Mouse (Mus musculus): ENCODE measurements around the gene Cmtr1. TPM values are rescaled to one million over a fixed set of nuclear protein-coding genes. Genes with fewer than 3 reads are reported as not detected.

The Cmtr1 gene
- polyA plus RNA-seq, 1 experiment from 2014 or later, result 136 TPM

DNA sequence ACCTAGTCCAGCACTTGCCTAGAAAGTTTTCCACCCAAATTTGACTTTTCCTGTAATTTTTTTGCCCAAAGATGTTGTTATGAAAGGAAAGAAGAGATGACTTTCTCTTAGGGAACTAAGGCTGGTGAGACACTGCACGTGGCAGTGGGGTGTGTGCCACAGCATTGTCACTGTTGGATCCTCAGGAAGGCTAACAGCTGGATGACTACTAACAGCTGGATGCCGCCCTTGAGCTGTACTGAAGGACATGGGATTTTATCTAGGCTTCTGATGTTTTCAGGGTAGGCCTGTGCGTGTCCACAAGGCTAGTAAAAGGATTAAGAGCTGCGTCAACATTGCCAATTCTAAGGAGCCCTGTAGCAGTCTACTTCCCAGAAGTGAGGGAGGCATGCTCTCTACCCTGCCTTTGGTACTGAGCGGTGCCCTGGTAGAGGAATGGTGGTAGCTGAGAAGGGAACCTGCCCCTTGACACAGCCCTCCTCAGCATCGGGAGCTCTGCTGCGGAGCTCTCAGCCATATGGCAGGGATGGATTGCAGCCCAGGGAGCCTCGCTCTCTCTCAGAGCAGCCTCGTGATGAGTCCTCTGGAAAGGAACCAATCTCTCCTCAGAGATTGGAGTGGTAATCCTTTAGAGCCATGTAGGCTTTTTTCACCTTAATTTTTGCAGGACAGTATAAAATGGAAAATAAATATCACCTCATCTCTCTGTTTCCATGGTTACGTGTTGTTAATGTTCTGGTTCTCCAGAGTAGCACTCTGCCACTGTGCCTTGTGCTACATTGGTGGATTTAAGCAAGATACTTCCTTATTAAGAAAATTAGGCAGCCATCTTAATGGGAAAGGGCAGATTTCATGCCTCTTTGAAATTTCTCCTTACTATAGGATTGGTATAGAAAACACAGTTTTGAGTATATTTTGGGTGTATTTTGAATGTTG, 7.9 kb downstream of the Cmtr1 start:
- no peak for DNase-seq (ENCODE audit: low spot score)

DNA sequence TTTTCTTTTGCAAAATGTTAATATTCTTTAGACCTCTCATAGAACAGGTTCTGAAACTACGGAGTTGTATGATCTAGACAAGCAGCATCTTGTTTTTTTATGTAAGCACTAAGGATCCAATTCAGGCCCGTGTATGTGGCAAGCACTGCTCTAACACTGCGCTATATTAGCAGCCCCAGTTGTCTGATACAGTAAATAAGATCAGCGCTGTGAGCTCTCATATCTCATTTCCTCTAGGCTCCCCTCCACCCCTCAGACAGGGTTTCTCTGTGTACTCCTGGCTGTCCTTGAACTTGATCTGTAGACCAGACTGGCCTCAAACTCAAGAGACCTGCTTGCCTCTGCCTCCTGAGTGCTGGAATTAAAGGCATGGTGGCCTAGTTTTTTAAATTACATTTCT, 8.6 kb downstream of the Cmtr1 start:
- DNase-seq (ENCODE audit: low spot score), result no peak

DNA sequence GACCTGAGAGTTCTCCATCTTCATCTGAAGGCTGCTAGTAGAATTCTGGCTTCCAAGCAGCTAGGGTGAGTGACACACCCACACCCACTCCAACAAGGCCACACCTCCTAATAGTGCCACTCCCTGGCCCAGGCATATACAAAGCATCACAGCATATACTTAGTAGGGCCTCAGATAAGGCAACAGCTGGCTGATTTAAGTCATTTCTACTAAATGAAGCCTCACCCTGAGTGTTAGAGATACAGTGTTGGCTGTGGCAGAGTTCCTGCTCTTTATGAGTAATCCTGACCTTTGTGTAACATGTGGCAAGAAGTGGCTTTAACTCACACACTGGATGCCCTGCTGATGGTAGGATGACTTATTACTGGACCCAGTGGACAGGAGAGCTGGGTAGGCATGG, 9.5 kb downstream of the Cmtr1 start:
- DNase-seq (ENCODE audit: low spot score), result no peak

DNA sequence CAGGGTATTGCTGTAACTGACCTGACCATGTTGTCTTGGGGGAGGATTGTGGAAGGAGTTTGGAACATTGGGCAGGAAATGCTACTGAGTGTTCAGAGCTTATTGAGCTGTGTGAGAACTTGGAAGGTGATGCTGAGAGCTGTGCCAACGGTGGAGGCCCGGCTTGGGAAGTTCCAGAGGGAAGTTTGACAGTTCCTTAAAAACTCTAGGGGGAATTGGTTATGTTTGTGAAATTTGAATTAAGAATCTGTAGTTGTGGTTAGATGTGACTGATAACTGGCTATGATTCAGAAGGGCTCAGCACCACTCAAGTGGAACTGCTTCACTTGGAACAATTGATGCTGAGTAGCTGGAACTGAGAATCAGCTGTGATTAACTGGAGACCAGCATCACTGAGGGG, 10.6 kb downstream of the Cmtr1 start:
- DNase-seq (ENCODE audit: low spot score), result no peak

DNA sequence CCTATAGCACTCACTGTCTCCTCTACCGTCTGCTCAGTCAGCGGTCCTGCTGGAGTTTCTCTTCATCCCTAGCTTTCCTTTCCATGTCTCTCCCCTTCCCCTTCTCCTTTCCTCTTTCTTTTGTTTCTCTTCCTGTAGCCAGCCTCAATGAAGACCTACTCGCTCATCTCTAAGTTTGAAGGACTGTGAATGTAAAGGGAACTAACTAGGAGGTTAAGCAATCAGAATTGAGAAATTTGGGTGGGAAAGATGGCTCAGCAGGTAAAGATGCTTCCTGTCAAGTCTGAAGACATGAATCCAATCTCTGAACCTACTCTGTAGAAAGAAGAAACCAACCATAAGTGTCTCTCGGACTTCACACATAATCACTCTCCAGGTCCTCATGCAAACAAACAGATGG, 12.9 kb downstream of the Cmtr1 start:
- no peak for DNase-seq (ENCODE audit: low spot score)

DNA sequence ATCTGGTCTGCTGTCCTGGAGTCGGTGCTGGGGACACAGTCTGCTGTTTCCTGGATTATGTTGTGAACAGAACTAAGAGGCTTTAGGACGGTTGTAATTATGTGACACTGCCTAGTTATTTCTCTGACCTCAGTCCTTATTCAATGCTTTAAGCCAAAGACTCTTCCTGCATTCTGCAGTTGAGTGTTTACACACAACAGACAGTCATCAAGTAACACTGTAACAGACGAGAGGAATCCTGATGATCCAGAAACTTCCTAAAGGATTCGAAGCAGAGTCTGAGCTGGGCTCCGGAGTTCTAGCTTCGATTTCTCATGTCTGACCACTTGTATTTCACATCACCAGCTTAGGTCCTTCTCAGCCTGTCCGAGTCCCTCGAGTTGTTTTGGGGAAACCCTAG, 18.1 kb downstream of the Cmtr1 start:
- DNase-seq (ENCODE audit: low spot score), result no peak

DNA sequence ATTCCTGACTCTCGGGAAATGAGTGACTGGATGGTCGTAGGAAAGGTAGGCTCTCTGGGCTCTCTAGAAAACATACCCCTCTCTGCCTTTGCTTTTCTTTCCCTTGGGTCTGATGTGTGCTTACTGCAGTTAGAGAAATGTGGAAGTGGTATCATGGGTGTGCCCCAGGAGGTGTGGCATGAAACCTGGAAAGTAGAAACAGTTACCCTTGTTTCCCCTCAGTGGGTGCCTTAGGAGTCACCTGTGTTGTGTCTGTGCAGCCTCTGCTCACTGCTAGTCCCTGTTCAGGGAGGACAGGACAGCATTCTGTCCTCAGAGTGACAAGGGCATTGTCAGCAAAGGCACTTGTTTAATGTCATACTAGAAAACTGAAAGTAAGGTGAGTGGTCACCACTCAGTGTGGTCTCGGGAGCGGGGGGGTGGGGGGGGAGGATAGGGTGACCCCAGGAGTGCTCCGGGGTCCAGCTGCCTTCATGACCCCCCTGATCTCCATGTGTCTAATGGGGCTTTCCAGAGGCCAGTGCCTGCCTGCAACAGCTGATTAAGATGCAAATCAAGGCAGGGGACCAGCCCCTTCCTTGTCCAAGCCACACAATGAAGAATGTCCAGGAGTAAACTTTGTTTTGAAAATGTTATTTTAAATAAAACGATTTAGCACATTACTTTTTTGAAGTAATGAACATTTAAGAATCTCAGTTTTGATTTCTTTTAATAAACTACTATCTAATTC, 18.8 kb downstream of the Cmtr1 start:
- no peak for DNase-seq (ENCODE audit: low spot score)

DNA sequence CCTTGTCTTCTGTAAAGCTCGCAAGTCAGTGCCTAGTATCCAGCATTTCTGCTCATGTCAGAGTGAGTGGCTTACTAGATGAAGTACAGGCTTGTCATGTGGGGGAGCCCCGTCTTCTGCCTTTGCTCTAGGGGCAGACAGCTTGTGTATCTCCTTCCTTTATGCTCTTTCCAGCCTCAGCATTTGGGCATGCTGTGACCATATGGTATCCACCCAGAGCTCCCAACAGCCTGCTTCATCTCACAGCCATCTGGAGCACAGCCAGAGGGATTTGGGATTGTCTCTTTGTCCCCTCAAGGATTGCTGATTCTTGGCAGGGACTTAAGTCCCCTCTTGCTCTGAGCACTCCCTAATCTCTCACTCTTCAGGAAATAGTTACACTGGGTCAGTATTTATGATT, 19.8 kb downstream of the Cmtr1 start:
- DNase-seq (ENCODE audit: low spot score), result no peak

DNA sequence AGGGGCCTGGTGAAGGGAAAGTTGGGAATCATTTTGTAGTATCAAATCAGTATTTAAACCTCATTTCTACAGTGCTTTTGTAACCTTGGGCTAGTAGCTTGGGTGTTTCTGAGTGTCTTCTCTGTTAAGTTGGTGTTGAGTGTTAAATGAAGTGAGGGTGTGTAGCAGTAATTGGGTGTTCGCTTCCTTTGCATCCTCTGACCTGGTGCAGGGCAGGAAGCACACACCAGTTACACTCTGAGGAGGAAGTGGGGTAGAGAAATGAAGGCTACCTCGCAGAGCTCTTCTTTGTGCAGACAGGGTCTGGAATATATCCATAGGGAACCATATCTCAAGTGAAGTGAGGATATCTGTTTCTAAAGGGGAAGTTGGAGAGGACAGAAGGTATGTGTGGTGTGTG, 20.5 kb downstream of the Cmtr1 start:
- DNase-seq (ENCODE audit: low spot score), result no peak

DNA sequence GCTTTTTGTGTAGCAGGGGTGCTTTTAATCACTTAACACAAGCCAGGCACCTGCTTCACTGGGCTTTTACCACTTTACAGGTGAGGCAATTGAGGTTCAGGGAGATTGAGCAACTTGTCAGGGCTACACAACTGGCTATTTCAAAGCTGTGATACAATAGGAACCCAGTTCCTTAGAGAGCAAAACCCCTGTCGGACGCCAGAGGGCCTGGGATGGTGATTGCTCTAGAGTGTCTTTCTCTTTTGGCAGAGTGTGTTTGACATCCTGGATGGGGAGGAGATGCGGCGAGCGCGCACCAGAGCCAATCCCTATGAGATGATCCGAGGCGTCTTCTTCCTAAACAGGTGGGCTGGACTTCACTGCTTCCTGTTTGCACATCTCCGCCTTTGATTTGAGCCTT, 21.3 kb downstream of the Cmtr1 start:
- DNase-seq (ENCODE audit: low spot score), result no peak

DNA sequence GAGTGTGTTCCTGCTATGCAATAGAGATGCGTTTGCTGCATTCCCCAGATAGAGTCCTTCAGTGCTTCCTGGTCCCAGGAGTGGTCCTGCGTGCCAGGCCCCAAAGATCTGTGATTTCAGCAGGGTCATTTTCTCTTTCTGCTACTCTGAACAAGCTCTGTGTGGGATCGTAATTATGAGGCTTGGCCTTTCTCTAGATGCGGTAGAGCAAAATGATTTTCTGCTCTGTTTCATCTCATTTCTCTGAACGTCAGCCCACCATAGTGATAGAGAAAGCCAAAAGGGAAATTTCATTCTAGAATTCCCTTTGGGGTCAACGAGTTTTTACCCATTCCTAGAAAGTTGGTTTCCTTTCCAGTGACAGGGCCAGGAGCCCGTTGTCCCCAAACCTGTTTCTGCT, 21.9 kb downstream of the Cmtr1 start:
- DNase-seq (ENCODE audit: low spot score), result no peak

DNA sequence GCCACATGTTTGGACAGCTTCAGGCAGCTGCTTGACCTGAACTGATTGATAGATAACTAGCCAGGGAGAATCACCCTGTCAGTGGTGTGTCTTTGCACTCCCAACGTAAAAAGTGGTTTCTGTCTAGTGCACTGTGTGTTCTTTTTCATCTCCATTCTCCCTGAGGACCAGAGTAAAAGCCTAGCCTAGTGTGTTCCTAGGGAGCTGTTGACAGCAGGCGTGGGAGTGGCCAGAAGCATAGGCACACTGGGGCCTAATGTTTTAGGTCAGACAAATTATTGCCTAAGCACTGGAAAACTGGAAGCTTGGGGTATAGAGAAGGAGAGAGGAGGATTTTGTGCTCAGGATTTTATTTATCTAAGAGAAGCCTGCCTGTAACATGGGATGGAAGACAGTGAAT, 22.7 kb downstream of the Cmtr1 start:
- DNase-seq (ENCODE audit: low spot score), result no peak

DNA sequence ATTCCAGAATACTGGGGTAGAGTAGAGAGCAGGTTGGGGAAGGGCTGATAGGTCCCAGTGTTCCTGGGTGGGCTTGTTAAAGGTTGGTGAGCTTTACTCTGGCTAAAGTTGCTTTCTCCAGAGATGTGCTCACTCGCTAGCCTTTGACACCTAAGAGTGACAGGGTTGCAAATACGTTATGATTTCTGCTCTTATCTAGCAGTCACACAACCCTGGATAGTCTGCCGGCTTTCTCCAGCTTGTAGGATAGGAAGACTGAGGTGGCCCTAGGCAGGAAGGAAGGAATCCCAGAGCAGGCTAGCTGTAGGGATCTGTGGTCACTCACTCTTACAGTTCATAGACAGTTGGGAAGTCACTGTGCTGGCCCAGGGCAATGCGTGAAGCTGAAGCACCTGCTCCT, 23.9 kb downstream of the Cmtr1 start:
- DNase-seq (ENCODE audit: low spot score), result no peak

DNA sequence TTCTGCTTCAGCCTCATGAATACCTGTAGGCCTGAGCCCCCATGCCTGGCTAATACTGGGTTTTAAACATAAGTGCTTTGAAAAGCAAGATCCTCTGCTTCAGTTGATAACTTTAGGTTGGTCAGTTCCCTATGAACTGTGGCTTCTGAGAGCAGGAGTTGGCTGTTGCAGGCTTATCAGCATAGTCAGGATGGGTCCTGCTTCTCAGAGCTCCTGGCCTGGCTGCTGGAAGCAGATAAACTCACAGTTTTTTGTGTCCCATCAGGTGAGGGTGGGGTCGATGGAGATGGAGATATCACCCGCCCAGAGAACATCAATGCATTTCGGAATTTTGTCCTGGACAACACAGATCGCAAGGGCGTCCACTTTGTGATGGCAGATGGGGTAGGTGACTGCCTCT, 26.4 kb downstream of the Cmtr1 start:
- DNase-seq (ENCODE audit: low spot score), result no peak

DNA sequence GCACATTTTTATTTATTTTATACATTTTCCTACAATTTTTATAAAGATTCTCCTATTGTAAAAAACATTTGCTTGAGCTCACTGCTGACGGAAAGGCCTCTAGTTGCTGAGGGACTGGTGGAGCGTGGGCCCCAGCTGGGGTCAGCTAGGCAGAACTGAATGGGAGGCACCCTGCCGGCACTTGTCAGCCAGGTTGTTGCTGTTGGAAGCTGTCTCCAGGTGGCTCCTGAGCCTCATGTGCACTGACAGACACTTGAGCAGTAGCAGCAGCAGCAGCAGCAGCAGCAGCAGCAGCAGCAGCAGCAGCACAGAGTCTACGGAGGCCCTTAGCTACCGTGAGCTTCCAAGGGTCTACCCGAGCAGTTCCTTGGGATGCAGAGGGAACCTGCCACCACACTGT, 27.0 kb downstream of the Cmtr1 start:
- DNase-seq (ENCODE audit: low spot score), result no peak

DNA sequence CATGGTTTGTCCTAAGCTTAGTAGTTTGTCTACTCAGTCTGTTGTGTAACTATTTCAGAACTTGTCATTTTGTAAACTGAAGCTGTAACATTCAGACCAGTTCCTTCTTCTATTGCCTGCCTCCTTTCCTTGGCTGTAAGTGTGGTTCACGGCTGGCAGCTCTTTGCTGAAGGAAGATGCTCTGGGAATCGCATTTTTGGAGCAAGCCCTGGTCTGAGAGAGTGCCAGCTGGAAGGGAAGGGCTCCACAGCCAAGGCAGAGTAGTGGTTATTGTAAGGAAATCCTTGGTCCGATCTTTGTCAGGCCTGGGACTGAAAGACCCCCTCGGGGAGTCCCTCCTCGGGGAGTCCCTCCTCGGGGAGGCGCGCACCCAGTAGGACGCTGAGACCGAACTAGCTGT, 28.2 kb downstream of the Cmtr1 start:
- no peak for DNase-seq (ENCODE audit: low spot score)

DNA sequence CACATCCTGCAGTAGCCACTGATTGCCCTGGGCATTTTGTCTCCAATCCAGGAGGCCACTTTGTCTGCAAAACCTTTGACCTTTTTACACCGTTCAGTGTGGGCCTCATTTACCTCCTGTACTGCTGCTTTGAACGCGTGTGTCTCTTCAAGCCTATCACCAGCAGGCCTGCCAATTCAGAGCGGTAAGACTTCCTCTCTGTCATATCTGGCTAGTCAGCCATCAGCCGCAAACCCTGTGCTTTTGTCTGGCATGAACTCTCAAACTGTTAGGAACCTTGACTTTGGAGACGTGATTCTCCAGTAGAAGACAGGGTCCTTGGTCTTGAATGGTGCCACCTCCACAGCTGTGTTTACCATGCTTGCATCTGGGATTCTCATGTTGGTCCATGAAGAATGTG, 29.9 kb downstream of the Cmtr1 start:
- no peak for DNase-seq (ENCODE audit: low spot score)

DNA sequence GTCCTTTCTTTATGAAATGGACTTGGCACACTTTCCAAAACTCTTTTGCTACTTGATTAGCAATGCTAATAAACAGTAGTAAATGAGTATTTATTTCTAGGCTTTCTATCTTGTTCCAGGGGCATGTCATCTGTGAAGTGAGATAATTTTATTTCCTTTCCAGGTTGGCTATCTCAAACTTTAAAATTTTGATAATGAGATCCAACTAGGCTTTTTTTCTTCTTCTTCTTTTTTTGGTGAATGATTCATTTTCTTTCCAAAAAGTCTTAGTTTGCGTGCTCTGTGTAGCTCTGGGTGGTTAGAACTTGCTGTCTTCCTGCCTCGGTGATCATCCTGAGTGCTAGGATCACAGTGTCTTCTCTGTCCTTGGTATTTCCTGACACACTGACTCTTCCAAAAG, 32.4 kb downstream of the Cmtr1 start:
- DNase-seq (ENCODE audit: low spot score), result no peak

DNA sequence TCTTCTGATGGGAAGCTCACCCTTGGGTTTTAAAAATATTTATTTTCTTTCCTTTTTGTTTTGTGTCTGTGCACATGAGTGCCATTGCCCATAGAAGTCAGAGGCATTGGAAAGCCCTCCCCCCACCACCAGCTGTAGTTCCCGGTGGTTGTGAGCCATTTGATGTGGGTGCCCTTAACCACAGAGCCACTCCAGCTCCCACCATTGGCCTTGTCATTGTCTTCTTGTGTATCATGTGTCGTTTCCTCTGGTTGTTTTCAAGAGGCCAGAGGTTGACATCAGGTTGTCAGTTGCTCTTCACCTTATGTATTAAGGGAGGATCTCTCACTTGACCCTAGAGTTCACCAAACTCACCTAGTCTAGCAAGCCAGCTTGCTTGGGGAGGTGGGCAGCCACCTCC, 33.2 kb downstream of the Cmtr1 start:
- peak; percentile 86 for DNase-seq (ENCODE audit: low spot score)

DNA sequence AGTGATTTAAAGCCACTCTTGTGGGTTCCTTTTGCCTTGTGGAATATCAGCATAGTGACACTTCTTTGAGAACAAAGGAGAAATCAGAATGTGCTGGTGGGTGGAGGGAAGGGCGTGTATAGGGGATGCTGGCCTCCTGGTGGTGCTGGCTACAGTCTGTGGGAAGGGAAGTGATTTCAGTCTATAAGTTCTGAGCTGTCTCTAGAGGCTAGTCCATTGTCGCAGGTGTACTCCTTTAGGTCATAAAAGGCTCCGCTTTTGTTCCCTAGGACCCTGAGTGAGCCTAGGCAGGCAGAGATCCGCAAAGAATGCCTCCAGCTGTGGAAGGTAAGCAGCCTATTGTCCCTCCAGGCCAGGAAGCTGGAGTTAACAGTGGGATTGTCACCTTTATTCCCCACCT, 34.1 kb downstream of the Cmtr1 start:
- DNase-seq (ENCODE audit: low spot score), result no peak

DNA sequence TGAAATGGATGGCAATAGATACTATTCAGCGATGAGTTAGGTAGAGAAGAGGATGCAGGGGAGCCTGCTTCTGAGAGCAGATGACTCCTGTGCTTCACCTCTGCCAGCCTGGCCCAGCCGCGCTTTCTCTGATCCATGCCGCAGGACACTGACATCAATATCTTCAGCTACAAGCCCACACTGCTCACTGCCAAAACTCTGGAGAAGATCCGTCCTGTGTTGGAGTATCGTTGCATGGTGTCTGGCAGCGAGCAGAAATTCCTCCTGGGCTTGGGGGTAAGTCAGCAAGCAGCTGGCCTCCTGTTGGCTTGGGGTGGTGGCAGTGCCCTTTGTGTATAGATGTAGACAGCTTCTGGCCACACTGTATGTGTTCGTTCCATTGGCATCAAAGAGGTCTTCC, 36.5 kb downstream of the Cmtr1 start:
- no peak for DNase-seq (ENCODE audit: low spot score)

DNA sequence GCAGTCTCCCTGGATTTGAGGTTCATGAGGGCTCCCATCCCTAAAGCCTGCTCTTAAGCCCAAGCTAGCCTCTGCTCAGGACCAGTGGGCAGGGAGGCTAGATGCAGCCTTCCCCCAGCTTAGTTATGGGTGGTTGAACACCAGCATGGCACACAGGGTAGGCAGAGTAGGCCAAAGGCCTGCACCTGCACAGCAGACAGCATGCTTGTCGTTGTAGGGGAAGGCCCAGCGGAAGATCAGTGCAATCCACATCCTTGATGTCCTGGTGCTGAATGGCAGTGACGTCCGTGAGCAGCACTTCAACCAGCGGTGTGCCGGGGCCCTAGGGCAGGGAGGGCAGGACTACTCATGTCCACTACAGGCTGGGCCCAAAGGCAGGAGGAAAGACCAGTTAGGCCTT, 38.0 kb downstream of the Cmtr1 start:
- DNase-seq (ENCODE audit: low spot score), result no peak

DNA sequence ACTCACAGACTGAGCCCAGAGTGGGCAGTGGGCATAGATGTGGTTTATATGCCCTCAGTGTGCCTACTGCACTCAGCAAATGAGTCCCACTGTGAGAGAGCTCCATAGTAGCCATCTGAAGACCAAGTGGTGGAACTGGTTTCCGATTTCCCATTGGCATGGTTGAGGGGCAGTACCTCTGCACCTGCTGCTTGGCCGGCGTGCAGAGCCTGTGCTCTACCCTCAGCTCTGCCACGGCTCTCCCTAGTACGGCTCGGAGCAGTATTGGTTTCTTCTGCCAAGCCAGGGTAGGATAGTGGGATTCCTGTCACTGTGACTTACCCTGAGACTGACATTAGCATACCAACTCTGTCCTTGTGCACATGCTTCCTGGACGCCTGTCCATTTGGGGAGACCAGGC, 40.2 kb downstream of the Cmtr1 start:
- no peak for DNase-seq (ENCODE audit: low spot score)

All from thymus, postnatal 0 days (tissue).